Mouse (Mus musculus) hindbrain, embryonic 16.5 days (tissue): Measurements from ENCODE around the gene Kif22. TPM values are rescaled to one million over a fixed set of nuclear protein-coding genes. Genes with fewer than 3 reads are reported as not detected.
A peak's percentile ranks its signal among the peaks of the same experiment; 100 is the strongest.

ENCODE experiments used
- ATAC-seq: fragments of 200-750 bp; cut with Nextera tagmentation; 2 replicates; pipeline ENCODE4 v1.8.0; 2017; ENCODE audit warnings: moderate TSS enrichment, moderate library complexity
- H3K27ac ChIP-seq: fragments of 300-500 bp; sonication (generic); 2 replicates; pipeline ENCODE4 v1.5.1; 2014; ENCODE audit warnings: low read depth, mild to moderate bottlenecking, control low read depth, low read length, moderate library complexity
- H3K27me3 ChIP-seq: fragments of 300-500 bp; sonication (generic); replicated peaks from 2 replicates; pipeline ENCODE4 v1.6.1; 2014; ENCODE audit warnings: low read length; ENCODE audit not compliant: control insufficient read depth, insufficient read depth
- H3K36me3 ChIP-seq: fragments of 300-500 bp; sonication (generic); 2 replicates; pipeline ENCODE4 v1.6.1; 2014; ENCODE audit warnings: mild to moderate bottlenecking, low read length, moderate library complexity, mixed read lengths; ENCODE audit not compliant: control insufficient read depth, insufficient read depth
- H3K4me1 ChIP-seq: fragments of 300-500 bp; sonication (generic); 2 replicates; pipeline ENCODE4 v1.6.1; 2014; ENCODE audit warnings: low read depth, low read length; ENCODE audit not compliant: control insufficient read depth, insufficient read depth
- H3K4me2 ChIP-seq: fragments of 300-500 bp; sonication (generic); 2 replicates; pipeline ENCODE4 v1.6.1; 2014; ENCODE audit warnings: mild to moderate bottlenecking, low read length, control low read depth, moderate library complexity
- H3K4me3 ChIP-seq: fragments of 300-500 bp; sonication (generic); 2 replicates; pipeline ENCODE4 v1.5.1; 2014; ENCODE audit warnings: mild to moderate bottlenecking, low read length, control low read depth, moderate library complexity
- H3K9ac ChIP-seq: fragments of 300-500 bp; sonication (generic); 2 replicates; pipeline ENCODE4 v1.6.1; 2014; ENCODE audit warnings: low read depth, mild to moderate bottlenecking, control low read depth, low read length, moderate library complexity
- H3K9me3 ChIP-seq: fragments of 300-500 bp; sonication (generic); 2 replicates; pipeline ENCODE4 v1.6.1; 2014; ENCODE audit warnings: mild to moderate bottlenecking, low read length, moderate library complexity; ENCODE audit not compliant: control insufficient read depth
- WGBS: fragments of 180-500 bp; shearing (Covaris S2); extraction: QIAGEN DNeasy Blood & Tissue Kit; methylation state at CpG from one replicate; pipeline ENCODE4 v1.1.7; 2014; 5-methylcytosine and 5-hydroxymethylcytosine counted together
- polyA plus RNA-seq: library from polyadenylated mRNA; unstranded; fragments of >200 nt; fragmentation: Nextera tagmentation; extraction: Ambion mirVana; gene quantifications from 2 replicates; pipeline ENCODE4 v1.2.1, GENCODE M21; 2015

Gene Kif22
- polyA plus RNA-seq, 1 experiment from 2014 or later, result 22.2 TPM

GRCm38 (mm10) chr7:127024755-127025555, 17.3 kb downstream of the Kif22 start:
- Histone ChIP-seq H3K9me3 (no peaks in the 10 kb centered on the region), H3K27ac (peak overlapping the region; percentile 100), H3K4me3 (peak overlapping the region; percentile 91), H3K36me3 (peaks cover 14% of the 10 kb centered on the region; the same call in 1 of the 2 replicates), H3K4me2 (peak overlapping the region; percentile 95), H3K9ac (peak overlapping the region; percentile 97), H3K4me1 (peaks cover 44% of the 10 kb centered on the region), H3K27me3 (no peaks in the 10 kb centered on the region)
- peak; percentile 18; the same call in 1 of the 2 replicates for ATAC-seq
- under 1% methylated on average over 30 of the region's 30 CpGs for WGBS

- no peak for ATAC-seq
- Histone ChIP-seq H3K4me3 (peak overlapping the region; percentile 91), H3K4me2 (peak overlapping the region; percentile 95), H3K9ac (peak overlapping the region; percentile 97), H3K9me3 (no peaks in the 10 kb centered on the region), H3K27me3 (no peaks in the 10 kb centered on the region), H3K4me1 (peaks cover 53% of the 10 kb centered on the region), H3K36me3 (peaks cover 14% of the 10 kb centered on the region; the same call in 1 of the 2 replicates), H3K27ac (peak overlapping the region; percentile 100)
- WGBS, result 16% methylated on average over 19 of the region's 19 CpGs
Measured at GRCm38 (mm10) chr7:127023896-127024690, 18.2 kb downstream of the Kif22 start.

- Histone ChIP-seq H3K4me3 (peak overlapping the region; percentile 91), H3K4me1 (peaks cover 60% of the 10 kb centered on the region), H3K9ac (peak overlapping the region; percentile 60), H3K27ac (peak overlapping the region; percentile 27), H3K27me3 (no peaks in the 10 kb centered on the region), H3K4me2 (peak overlapping the region; percentile 95), H3K36me3 (peaks cover 14% of the 10 kb centered on the region; the same call in 1 of the 2 replicates), H3K9me3 (no peaks in the 10 kb centered on the region)
- no peak for ATAC-seq
- WGBS, result 68% methylated on average over 13 of the region's 13 CpGs
Measured at GRCm38 (mm10) chr7:127023272-127023691, 19.0 kb downstream of the Kif22 start.

- Histone ChIP-seq H3K36me3 (peaks cover 14% of the 10 kb centered on the region; the same call in 1 of the 2 replicates), H3K27ac (peak overlapping the region; percentile 27), H3K27me3 (no peaks in the 10 kb centered on the region), H3K4me3 (no peak overlapping the region), H3K9ac (peak overlapping the region; percentile 60), H3K9me3 (no peaks in the 10 kb centered on the region), H3K4me1 (peaks cover 60% of the 10 kb centered on the region), H3K4me2 (peak overlapping the region; percentile 95)
- ATAC-seq, result no peak
- WGBS, result 76% methylated on average over 5 of the region's 7 CpGs
Measured at GRCm38 (mm10) chr7:127022528-127023271, 19.6 kb downstream of the Kif22 start.

- peak overlapping the region; percentile 89 for H3K27ac ChIP-seq
- H3K9me3 ChIP-seq, result no peaks in the 10 kb centered on the region
- H3K27me3 ChIP-seq, result no peaks in the 10 kb centered on the region
- peaks cover 14% of the 10 kb centered on the region; the same call in 1 of the 2 replicates for H3K36me3 ChIP-seq
- H3K4me1 ChIP-seq, result peaks cover 60% of the 10 kb centered on the region
- 40% methylated on average over 5 of the region's 5 CpGs for WGBS
- peak overlapping the region; percentile 91 for H3K4me2 ChIP-seq
- no peak for ATAC-seq
- peak overlapping the region; percentile 83 for H3K9ac ChIP-seq
- peak overlapping the region; percentile 59 for H3K4me3 ChIP-seq
Measured at GRCm38 (mm10) chr7:127021563-127022527, 20.4 kb downstream of the Kif22 start.

- peak within 1 kb of the TSS; percentile 89 for H3K27ac ChIP-seq
- ATAC-seq, result peak; percentile 25
- H3K9ac ChIP-seq, result peak within 1 kb of the TSS; percentile 83
- H3K36me3 ChIP-seq, result peaks cover 14% of the 10 kb centered on the region; the same call in 1 of the 2 replicates
- peak within 1 kb of the TSS; percentile 59 for H3K4me3 ChIP-seq
- no peaks in the 10 kb centered on the region for H3K9me3 ChIP-seq
- H3K4me1 ChIP-seq, result peaks cover 62% of the 10 kb centered on the region
- H3K27me3 ChIP-seq, result no peaks in the 10 kb centered on the region
- H3K4me2 ChIP-seq, result peak within 1 kb of the TSS; percentile 91
- 1% methylated on average over 36 of the region's 37 CpGs for WGBS
Measured at GRCm38 (mm10) chr7:127020901-127021562, 21.2 kb downstream of the Kif22 start, which contains the start of the genes Gm42742 and Prrt2. Gm42742 (minus strand) TSS chr7:127021097. Prrt2 (minus strand) TSS chr7:127021211.

- H3K4me2 ChIP-seq, result peak overlapping the region; percentile 91
- H3K27me3 ChIP-seq, result no peaks in the 10 kb centered on the region
- H3K4me3 ChIP-seq, result peak overlapping the region; percentile 59
- peaks cover 67% of the 10 kb centered on the region for H3K4me1 ChIP-seq
- no peaks in the 10 kb centered on the region for H3K9me3 ChIP-seq
- peak overlapping the region; percentile 83 for H3K9ac ChIP-seq
- 22% methylated on average over 5 of the region's 5 CpGs for WGBS
- peak overlapping the region; percentile 89 for H3K27ac ChIP-seq
- peaks cover 14% of the 10 kb centered on the region; the same call in 1 of the 2 replicates for H3K36me3 ChIP-seq
- no peak for ATAC-seq
Measured at GRCm38 (mm10) chr7:127020491-127020890, 21.8 kb downstream of the Kif22 start.
